Mouse (Mus musculus): ENCODE measurements around the gene Sdhaf2. TPM values are rescaled to one million over a fixed set of nuclear protein-coding genes. Genes with fewer than 3 reads are reported as not detected.

Sdhaf2 gene
- 59.4 and 62.6 TPM in 2 replicates for polyA plus RNA-seq (2014; fragmentation: Nextera tagmentation; extraction: Ambion mirVana)

- Histone ChIP-seq H3K36me3 (ENCODE audit: insufficient read depth) (peaks cover 34% of the 10 kb centered on the region), H3K4me3 (ENCODE audit: low read depth, low read length) (peak within 1 kb of the TSS; percentile 92), H3K4me2 (peak within 1 kb of the TSS; percentile 76), H3K4me1 (ENCODE audit: insufficient read depth) (peaks cover 8% of the 10 kb centered on the region; the same call in 1 of the 2 replicates), H3K9ac (peak within 1 kb of the TSS; percentile 98), H3K9me3 (ENCODE audit: low read depth, low read length) (no peaks in the 10 kb centered on the region), H3K27me3 (ENCODE audit: insufficient read depth, low read length) (no peaks in the 10 kb centered on the region), H3K27ac (ENCODE audit: low read depth) (peak within 1 kb of the TSS; percentile 98)
- ATAC-seq (ENCODE audit: insufficient read depth) (no peak), DNase-seq (peak; percentile 88)
- peak; percentile 68 for TF ChIP-seq CTCF (IDR thresholded peaks at IDR 0.05; ENCODE audit: low read depth)
- 0% methylated on average over 11 of the region's 11 CpGs for WGBS
These were observed at the start of gene Sdhaf2 for GRCm38 (mm10) chr19:10525910-10526309. Sdhaf2 (minus strand) TSS chr19:10526142.

GRCm38 (mm10) chr19:10569627-10570026 lies 43.7 kb upstream of the Sdhaf2 start:
- H3K4me2 ChIP-seq, result no peak overlapping the region
- peaks cover 42% of the 10 kb centered on the region for H3K36me3 ChIP-seq (ENCODE audit: insufficient read depth)
- H3K27me3 ChIP-seq (ENCODE audit: insufficient read depth, low read length), result no peaks in the 10 kb centered on the region
- no peaks in the 10 kb centered on the region for H3K9me3 ChIP-seq (ENCODE audit: low read depth, low read length)
- 93% methylated on average over 6 of the region's 6 CpGs for WGBS
- TF ChIP-seq CTCF (IDR thresholded peaks at IDR 0.05; ENCODE audit: low read depth), result no peak
- no peak overlapping the region for H3K4me3 ChIP-seq (ENCODE audit: low read depth, low read length)
- no peaks in the 10 kb centered on the region for H3K4me1 ChIP-seq (ENCODE audit: insufficient read depth)
- DNase-seq, result no peak
- no peak for ATAC-seq (ENCODE audit: insufficient read depth)
- no peak overlapping the region for H3K9ac ChIP-seq
- H3K27ac ChIP-seq (ENCODE audit: low read depth), result no peak overlapping the region

DNA sequence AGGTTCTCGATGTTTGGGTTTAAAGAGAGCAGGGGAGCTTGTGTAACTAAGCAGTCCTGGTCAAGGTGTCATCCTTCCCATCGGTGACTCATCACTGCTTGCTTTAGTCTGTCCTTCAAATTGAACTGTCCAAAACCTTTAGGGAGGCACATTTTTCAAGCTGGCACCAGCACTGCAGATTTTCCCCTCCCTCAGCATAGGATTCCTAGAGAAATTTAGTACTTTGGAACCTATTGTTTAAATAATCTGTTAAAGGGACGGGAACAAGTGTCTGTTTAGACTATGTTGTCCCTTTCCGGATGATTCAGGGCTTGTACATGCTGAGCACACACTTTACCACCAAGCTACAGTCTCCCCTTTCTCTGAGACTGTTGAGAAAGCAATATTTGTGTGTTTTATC lies 39.3 kb upstream of the Sdhaf2 start:
- no peak overlapping the region for H3K27ac ChIP-seq (ENCODE audit: low read depth)
- no peak for TF ChIP-seq CTCF (IDR thresholded peaks at IDR 0.05; ENCODE audit: low read depth)
- DNase-seq, result no peak
- no peak overlapping the region for H3K9ac ChIP-seq
- no peaks in the 10 kb centered on the region for H3K4me1 ChIP-seq (ENCODE audit: insufficient read depth)
- no peaks in the 10 kb centered on the region for H3K27me3 ChIP-seq (ENCODE audit: insufficient read depth, low read length)
- 63% methylated on average over 4 of the region's 4 CpGs for WGBS
- no peak overlapping the region for H3K4me2 ChIP-seq
- H3K9me3 ChIP-seq (ENCODE audit: low read depth, low read length), result no peaks in the 10 kb centered on the region
- peaks cover 6% of the 10 kb centered on the region; the same call in 1 of the 2 replicates for H3K36me3 ChIP-seq (ENCODE audit: insufficient read depth)
- ATAC-seq (ENCODE audit: insufficient read depth), result no peak
- H3K4me3 ChIP-seq (ENCODE audit: low read depth, low read length), result no peak overlapping the region

GRCm38 (mm10) chr19:10564278-10564677 lies 38.3 kb upstream of the Sdhaf2 start:
- DNase-seq (no peak), ATAC-seq (ENCODE audit: insufficient read depth) (no peak)
- H3K27me3 ChIP-seq (ENCODE audit: insufficient read depth, low read length), result no peaks in the 10 kb centered on the region
- H3K9me3 ChIP-seq (ENCODE audit: low read depth, low read length), result no peaks in the 10 kb centered on the region
- no peaks in the 10 kb centered on the region for H3K36me3 ChIP-seq (ENCODE audit: insufficient read depth)
- no peak for TF ChIP-seq CTCF (IDR thresholded peaks at IDR 0.05; ENCODE audit: low read depth)
- H3K4me2 ChIP-seq, result no peak overlapping the region
- H3K4me3 ChIP-seq (ENCODE audit: low read depth, low read length), result no peak overlapping the region
- no peaks in the 10 kb centered on the region for H3K4me1 ChIP-seq (ENCODE audit: insufficient read depth)
- no peak overlapping the region for H3K27ac ChIP-seq (ENCODE audit: low read depth)
- H3K9ac ChIP-seq, result no peak overlapping the region
- 82% methylated on average over 6 of the region's 6 CpGs for WGBS

- Histone ChIP-seq H3K9ac (no peak overlapping the region), H3K4me1 (ENCODE audit: insufficient read depth) (no peaks in the 10 kb centered on the region), H3K36me3 (ENCODE audit: insufficient read depth) (no peaks in the 10 kb centered on the region), H3K4me2 (no peak overlapping the region), H3K9me3 (ENCODE audit: low read depth, low read length) (no peaks in the 10 kb centered on the region), H3K27ac (ENCODE audit: low read depth) (peak overlapping the region; percentile 69; the same call in 1 of the 2 replicates), H3K4me3 (ENCODE audit: low read depth, low read length) (no peak overlapping the region), H3K27me3 (ENCODE audit: insufficient read depth, low read length) (no peaks in the 10 kb centered on the region)
- DNase-seq (no peak), ATAC-seq (ENCODE audit: insufficient read depth) (no peak)
- TF ChIP-seq CTCF (IDR thresholded peaks at IDR 0.05; ENCODE audit: low read depth), result no peak
- 59% methylated on average over 5 of the region's 5 CpGs for WGBS
These were observed 36.4 kb upstream of the Sdhaf2 start for GRCm38 (mm10) chr19:10562351-10562750.

DNA sequence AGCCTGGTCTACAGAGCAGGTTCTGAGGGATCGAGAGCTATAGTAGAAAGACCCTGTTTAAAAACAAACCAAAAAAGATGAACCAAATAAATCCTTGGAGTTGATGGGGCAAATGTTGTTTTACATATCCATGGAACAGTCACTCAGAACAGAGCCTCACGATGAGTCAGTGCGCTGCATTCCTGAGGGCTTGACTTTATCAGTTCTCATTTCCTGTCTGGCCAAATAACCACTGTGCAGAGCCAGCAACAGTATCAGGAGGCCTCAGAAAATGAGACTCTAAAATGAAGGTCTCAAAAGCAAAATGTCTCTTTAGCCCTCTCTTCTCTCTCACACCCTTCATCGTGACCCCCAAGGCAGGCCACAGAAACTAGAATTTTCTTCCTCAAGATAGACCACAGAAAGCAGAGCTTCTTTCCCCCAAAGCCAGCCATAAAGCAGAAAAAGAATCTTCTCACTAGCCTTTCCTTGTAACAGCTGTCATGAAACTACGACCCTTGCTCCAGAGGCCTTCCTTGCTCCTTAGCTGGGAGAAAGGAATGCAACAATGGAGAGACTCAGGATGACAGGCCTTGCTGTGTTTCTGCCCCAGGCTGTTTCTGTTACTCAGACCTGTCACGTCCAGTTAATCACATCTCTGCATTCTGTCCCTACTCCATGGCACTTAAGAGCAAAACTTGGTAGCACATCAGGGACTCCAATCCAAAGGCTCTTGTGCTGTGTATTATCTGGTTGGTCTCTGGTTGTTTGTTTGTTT lies 35.8 kb upstream of the Sdhaf2 start:
- Histone ChIP-seq H3K27ac (ENCODE audit: low read depth) (peak overlapping the region; percentile 69; the same call in 1 of the 2 replicates), H3K4me1 (ENCODE audit: insufficient read depth) (no peaks in the 10 kb centered on the region), H3K27me3 (ENCODE audit: insufficient read depth, low read length) (no peaks in the 10 kb centered on the region), H3K4me2 (no peak overlapping the region), H3K36me3 (ENCODE audit: insufficient read depth) (no peaks in the 10 kb centered on the region), H3K9me3 (ENCODE audit: low read depth, low read length) (no peaks in the 10 kb centered on the region), H3K4me3 (ENCODE audit: low read depth, low read length) (no peak overlapping the region), H3K9ac (no peak overlapping the region)
- 39% methylated on average over 6 of the region's 6 CpGs for WGBS
- no peak for TF ChIP-seq CTCF (IDR thresholded peaks at IDR 0.05; ENCODE audit: low read depth)
- peak; percentile 61 for DNase-seq
- ATAC-seq (ENCODE audit: insufficient read depth), result peak; percentile 71; the same call in 1 of the 2 replicates

- Histone ChIP-seq H3K27ac (ENCODE audit: low read depth) (no peak overlapping the region), H3K4me2 (no peak overlapping the region), H3K4me1 (ENCODE audit: insufficient read depth) (0 out of 2 replicates have a peak, but pooled peaks cover 6% of the 10 kb centered on the region), H3K36me3 (ENCODE audit: insufficient read depth) (no peaks in the 10 kb centered on the region), H3K27me3 (ENCODE audit: insufficient read depth, low read length) (no peaks in the 10 kb centered on the region), H3K4me3 (ENCODE audit: low read depth, low read length) (no peak overlapping the region), H3K9ac (no peak overlapping the region), H3K9me3 (ENCODE audit: low read depth, low read length) (no peaks in the 10 kb centered on the region)
- DNase-seq (peak; percentile 65), ATAC-seq (ENCODE audit: insufficient read depth) (no peak)
- TF ChIP-seq CTCF (IDR thresholded peaks at IDR 0.05; ENCODE audit: low read depth), result peak; percentile 38
- WGBS, result 29% methylated on average over 5 of the region's 5 CpGs
These were observed 34.2 kb upstream of the Sdhaf2 start for GRCm38 (mm10) chr19:10560108-10560507.
